Mouse (Mus musculus) liver, embryonic 16.5 days (tissue): ENCODE measurements around the gene Asap2. TPM values are rescaled to one million over a fixed set of nuclear protein-coding genes. Genes with fewer than 3 reads are reported as not detected.

ENCODE experiments used
- ATAC-seq: fragments of 200-750 bp; cut with Nextera tagmentation; 2 replicates; pipeline ENCODE4 v1.8.0; 2017; ENCODE audit warnings: low read depth, mild to moderate bottlenecking, moderate number of reproducible peaks, moderate library complexity
- H3K27ac ChIP-seq: fragments of 300-500 bp; sonication (generic); 2 replicates; pipeline ENCODE4 v1.5.1; 2014; ENCODE audit warnings: mild to moderate bottlenecking, low read length
- H3K27me3 ChIP-seq: fragments of 300-500 bp; sonication (generic); 2 replicates; pipeline ENCODE4 v1.6.1; 2014; ENCODE audit warnings: low read depth, low read length, mixed read lengths; ENCODE audit not compliant: control insufficient read depth, insufficient read depth
- H3K36me3 ChIP-seq: fragments of 300-500 bp; sonication (generic); 2 replicates; pipeline ENCODE4 v1.6.1; 2014; ENCODE audit warnings: mild to moderate bottlenecking; ENCODE audit not compliant: control insufficient read depth, insufficient read depth
- H3K4me1 ChIP-seq: fragments of 300-500 bp; sonication (generic); 2 replicates; pipeline ENCODE4 v1.6.1; 2014; ENCODE audit warnings: low read depth, low read length, mixed read lengths; ENCODE audit not compliant: control insufficient read depth
- H3K4me2 ChIP-seq: fragments of 300-500 bp; sonication (generic); 2 replicates; pipeline ENCODE4 v1.6.1; 2014; ENCODE audit warnings: low read depth, low read length, mixed read lengths
- H3K4me3 ChIP-seq: fragments of 300-500 bp; sonication (generic); 2 replicates; pipeline ENCODE4 v1.5.1; 2014; ENCODE audit warnings: low read depth, mild to moderate bottlenecking, low read length
- H3K9ac ChIP-seq: fragments of 300-500 bp; sonication (generic); 2 replicates; pipeline ENCODE4 v1.6.1; 2014; ENCODE audit warnings: low read depth, low read length
- H3K9me3 ChIP-seq: fragments of 300-500 bp; sonication (generic); replicated peaks from 2 replicates; pipeline ENCODE4 v1.6.1; 2016; ENCODE audit warnings: low read length; ENCODE audit not compliant: control insufficient read depth
- WGBS: fragments of 180-500 bp; shearing (Covaris S2); extraction: QIAGEN DNeasy Blood & Tissue Kit; methylation state at CpG from one replicate; pipeline ENCODE4 v1.1.7; 2014; ENCODE audit not compliant: insufficient replicate concordance; 5-methylcytosine and 5-hydroxymethylcytosine counted together
- polyA plus RNA-seq: library from polyadenylated mRNA; unstranded; fragments of >200 nt; fragmentation: Nextera tagmentation; extraction: Ambion mirVana; gene quantifications from 2 replicates; pipeline ENCODE4 v1.2.1, GENCODE M21; 2015

Asap2 gene
- polyA plus RNA-seq, 1 experiment from 2014 or later: 1.5 TPM

DNA sequence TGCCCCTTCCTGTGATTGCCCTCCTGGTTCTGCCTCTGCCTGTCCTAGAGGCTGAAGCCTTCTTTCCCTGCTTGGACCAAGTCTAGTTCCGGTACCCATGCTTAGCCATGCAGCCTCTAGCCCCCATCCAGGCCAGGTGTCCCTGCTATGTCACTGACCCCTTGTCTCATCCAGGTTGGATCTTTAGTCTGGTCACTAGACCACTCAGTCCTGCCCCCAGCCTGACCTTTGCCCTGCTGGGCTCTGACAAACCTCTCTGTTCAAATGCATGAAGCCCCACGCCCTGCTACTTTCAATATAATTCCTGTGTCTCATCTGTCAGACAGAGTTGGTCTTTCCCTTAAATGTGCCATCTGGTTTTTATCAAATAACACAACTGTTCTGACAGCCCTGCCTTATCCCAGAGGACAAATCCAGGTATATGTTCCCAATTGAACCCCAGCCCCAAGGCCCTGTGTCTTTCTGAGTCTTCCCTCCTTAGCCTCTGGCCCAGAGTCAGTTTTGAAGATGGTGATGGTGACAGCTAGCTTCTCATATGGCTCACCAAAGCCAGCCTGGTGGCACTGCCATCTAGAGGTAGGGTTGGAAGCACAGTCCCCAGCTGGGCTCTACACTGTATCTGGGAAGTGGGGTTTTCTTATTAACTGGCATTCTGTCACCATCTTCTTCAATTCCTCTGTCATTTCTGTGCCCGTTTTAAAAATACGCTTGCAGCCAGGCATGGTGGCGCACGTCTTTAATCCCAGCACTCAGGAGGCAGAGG is 270.4 kb downstream of the Asap2 start:
- no peak overlapping the region for H3K4me2 ChIP-seq
- no peak overlapping the region for H3K4me3 ChIP-seq
- no peak for ATAC-seq
- H3K4me1 ChIP-seq: peaks cover 14% of the 10 kb centered on the region
- no peaks in the 10 kb centered on the region for H3K27me3 ChIP-seq
- WGBS: 69% methylated on average over 6 of the region's 6 CpGs
- H3K36me3 ChIP-seq: no peaks in the 10 kb centered on the region
- H3K9me3 ChIP-seq: no peaks in the 10 kb centered on the region
- H3K27ac ChIP-seq: no peak overlapping the region
- H3K9ac ChIP-seq: no peak overlapping the region

DNA sequence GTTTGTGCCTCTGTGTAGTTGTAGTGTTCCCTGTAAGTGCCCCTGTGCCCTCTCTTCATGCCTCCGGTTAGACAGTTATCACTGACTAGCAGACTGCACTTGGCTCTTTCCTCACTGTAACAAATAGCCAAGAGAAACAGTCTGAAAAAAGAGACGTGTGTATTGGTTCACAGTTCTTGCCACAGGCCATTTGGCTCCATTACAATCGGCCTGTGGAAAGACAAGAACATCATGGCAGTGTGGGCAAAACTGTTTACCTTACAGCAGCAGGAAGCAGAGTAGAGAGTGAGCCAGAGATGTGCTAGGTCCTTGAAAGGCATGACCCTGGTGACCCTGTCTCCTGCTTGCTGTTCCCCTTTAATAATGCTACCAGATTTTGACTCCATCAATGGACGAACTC is 271.3 kb downstream of the Asap2 start:
- Histone ChIP-seq H3K4me2 (no peak overlapping the region), H3K9me3 (no peaks in the 10 kb centered on the region), H3K4me1 (peaks cover 16% of the 10 kb centered on the region), H3K27me3 (no peaks in the 10 kb centered on the region), H3K36me3 (no peaks in the 10 kb centered on the region), H3K9ac (no peak overlapping the region), H3K27ac (no peak overlapping the region), H3K4me3 (no peak overlapping the region)
- no peak for ATAC-seq
- WGBS: 58% methylated on average over 4 of the region's 4 CpGs

GRCm38 (mm10) chr12:21263256-21263655 is 273.0 kb downstream of the Asap2 start:
- Histone ChIP-seq H3K9ac (no peak overlapping the region), H3K27me3 (no peaks in the 10 kb centered on the region), H3K9me3 (no peaks in the 10 kb centered on the region), H3K4me1 (peaks cover 16% of the 10 kb centered on the region), H3K4me2 (no peak overlapping the region), H3K36me3 (no peaks in the 10 kb centered on the region; the same call in 1 of the 2 replicates), H3K27ac (no peak overlapping the region), H3K4me3 (no peak overlapping the region)
- ATAC-seq: no peak
- WGBS: 70% methylated on average over 5 of the region's 5 CpGs

- Histone ChIP-seq H3K4me1 (peaks cover 16% of the 10 kb centered on the region), H3K36me3 (no peaks in the 10 kb centered on the region; the same call in 1 of the 2 replicates), H3K4me2 (no peak overlapping the region), H3K27me3 (no peaks in the 10 kb centered on the region), H3K4me3 (no peak overlapping the region), H3K9ac (no peak overlapping the region), H3K9me3 (no peaks in the 10 kb centered on the region), H3K27ac (no peak overlapping the region)
- WGBS: 33% methylated on average over 5 of the region's 5 CpGs
- ATAC-seq: no peak
These were observed 274.0 kb downstream of the Asap2 start for GRCm38 (mm10) chr12:21264241-21264640.

DNA sequence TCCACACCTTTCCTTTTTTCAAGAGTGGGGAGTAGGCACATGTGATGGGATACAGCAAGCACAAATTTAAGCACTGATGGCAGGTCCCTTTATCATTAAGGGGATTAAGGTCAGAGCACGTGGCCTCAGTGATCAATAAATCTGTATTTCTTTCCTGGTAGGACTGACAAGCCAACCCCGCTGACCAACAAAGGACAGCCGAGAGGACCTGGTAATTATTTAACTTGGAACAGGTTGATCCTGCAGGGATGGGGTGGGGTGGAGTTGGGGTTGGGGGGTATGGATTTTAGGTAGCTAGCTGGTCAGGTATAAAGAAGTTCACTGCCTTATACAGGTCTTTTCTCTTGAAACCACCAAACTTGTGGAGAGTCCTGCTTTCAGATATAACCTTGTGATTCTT is 274.7 kb downstream of the Asap2 start:
- WGBS: 58% methylated on average over 3 of the region's 3 CpGs
- Histone ChIP-seq H3K9ac (no peak overlapping the region), H3K9me3 (no peaks in the 10 kb centered on the region), H3K27ac (no peak overlapping the region), H3K4me2 (no peak overlapping the region), H3K4me1 (peaks cover 16% of the 10 kb centered on the region), H3K4me3 (no peak overlapping the region), H3K36me3 (no peaks in the 10 kb centered on the region; the same call in 1 of the 2 replicates), H3K27me3 (no peaks in the 10 kb centered on the region)
- peak; percentile 60; the same call in 1 of the 2 replicates for ATAC-seq

GRCm38 (mm10) chr12:21265501-21265900 is 275.2 kb downstream of the Asap2 start:
- H3K27ac ChIP-seq: no peak overlapping the region
- no peak for ATAC-seq

DNA sequence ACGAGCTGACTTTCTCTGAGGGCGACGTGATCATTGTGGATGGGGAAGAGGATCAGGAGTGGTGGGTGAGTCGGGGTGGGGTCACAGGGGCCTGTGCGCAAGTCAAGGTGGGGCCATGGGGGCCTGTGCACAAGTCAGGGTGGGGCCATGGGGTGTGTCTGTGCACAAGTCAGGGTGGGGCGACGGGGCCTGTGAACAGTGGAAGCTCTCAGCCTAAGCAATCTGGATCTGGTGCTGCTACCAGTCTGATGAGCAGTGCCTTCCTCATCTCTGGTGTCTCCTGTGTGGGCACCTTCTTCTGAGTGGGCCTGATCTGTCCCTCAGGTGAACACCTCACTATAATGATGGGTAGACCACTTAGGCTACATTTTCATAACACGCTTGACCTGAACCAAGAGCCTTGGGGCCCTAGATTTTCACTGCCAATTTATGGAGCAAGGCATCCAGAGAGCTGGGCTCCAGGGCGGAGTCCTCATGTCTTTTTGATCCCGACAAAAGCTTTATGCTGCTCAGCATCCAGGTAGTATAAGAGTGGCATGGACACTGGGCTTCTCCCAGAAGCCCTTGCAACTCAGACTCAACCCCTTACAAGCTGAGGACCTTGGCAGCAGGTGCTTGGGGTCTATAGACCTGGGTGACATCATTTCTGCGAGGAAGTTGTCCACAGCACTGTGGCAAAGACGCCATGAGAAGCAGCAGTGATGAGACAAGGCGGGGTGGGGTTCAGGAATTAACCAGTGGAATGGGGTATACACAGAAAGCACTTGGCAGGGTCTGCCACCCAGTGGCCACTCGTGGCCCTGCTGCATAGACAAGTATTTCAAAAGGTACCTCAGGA is 275.9 kb downstream of the Asap2 start:
- Histone ChIP-seq H3K4me2 (no peak overlapping the region), H3K4me1 (peaks cover 16% of the 10 kb centered on the region), H3K27ac (no peak overlapping the region), H3K9ac (no peak overlapping the region), H3K4me3 (no peak overlapping the region), H3K36me3 (peaks cover under 1% of the 10 kb centered on the region), H3K9me3 (no peaks in the 10 kb centered on the region), H3K27me3 (no peaks in the 10 kb centered on the region)
- peak; percentile 60; the same call in 1 of the 2 replicates for ATAC-seq
- 57% methylated on average over 14 of the region's 14 CpGs for WGBS

More at GRCm38 (mm10) chr12:21265501-21265900, 275.2 kb downstream of the Asap2 start:
- no peaks in the 10 kb centered on the region for H3K27me3 ChIP-seq
- no peak overlapping the region for H3K9ac ChIP-seq
- H3K4me3 ChIP-seq: no peak overlapping the region
- H3K4me2 ChIP-seq: no peak overlapping the region
- H3K4me1 ChIP-seq: peaks cover 16% of the 10 kb centered on the region
- H3K36me3 ChIP-seq: no peaks in the 10 kb centered on the region; the same call in 1 of the 2 replicates
- WGBS: 82% methylated on average over 4 of the region's 4 CpGs
- H3K9me3 ChIP-seq: no peaks in the 10 kb centered on the region

DNA sequence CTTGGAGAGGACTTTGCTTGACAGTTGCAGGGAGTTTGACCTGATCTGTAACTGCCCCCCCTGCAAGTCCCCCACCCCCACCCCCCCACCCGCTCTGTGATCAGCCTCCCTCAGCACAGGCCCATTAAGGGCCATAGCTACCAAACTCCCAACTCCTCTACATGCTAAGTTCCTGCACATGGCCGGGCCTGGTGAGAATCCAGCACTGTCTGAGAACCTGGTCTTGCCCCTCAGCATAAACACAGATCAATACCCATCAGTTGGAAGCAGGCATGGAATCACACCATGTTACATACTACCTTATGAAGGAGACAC is 276.5 kb downstream of the Asap2 start:
- no peak for ATAC-seq
- peaks cover 16% of the 10 kb centered on the region for H3K4me1 ChIP-seq
- H3K4me2 ChIP-seq: no peak overlapping the region
- WGBS: 54% methylated on average over 2 of the region's 2 CpGs
- H3K27me3 ChIP-seq: no peaks in the 10 kb centered on the region
- no peak overlapping the region for H3K4me3 ChIP-seq
- H3K9ac ChIP-seq: no peak overlapping the region
- H3K36me3 ChIP-seq: peaks cover 2% of the 10 kb centered on the region
- H3K9me3 ChIP-seq: no peaks in the 10 kb centered on the region
- no peak overlapping the region for H3K27ac ChIP-seq

DNA sequence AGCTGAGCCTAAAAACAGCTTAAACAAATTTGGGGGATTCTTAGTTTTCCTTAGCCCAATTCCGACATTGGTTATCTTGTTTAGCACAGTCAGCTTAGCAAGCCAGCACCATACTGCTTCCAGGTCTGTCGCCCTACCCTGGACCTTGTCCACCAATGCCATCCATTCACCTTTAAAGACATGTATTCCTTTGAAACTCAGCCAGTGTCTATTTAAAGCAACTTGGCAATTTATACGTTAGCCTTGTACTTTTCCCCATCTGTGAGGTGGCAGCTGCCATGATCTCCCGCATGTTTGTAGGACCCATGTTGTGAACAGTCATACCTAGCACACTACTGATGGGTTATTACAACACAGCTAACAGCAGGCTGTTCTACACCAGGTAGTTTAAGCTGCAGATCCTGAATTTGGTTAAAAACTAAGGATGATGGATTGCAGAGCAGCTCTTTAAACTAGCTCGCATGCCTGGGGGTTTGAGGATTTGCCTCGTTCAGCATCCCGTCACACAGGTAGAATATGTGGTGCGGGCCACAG is 277.9 kb downstream of the Asap2 start:
- peaks cover 16% of the 10 kb centered on the region for H3K4me1 ChIP-seq
- H3K4me2 ChIP-seq: no peak overlapping the region
- no peak overlapping the region for H3K27ac ChIP-seq
- no peak for ATAC-seq
- 83% methylated on average over 8 of the region's 8 CpGs for WGBS
- no peak overlapping the region for H3K4me3 ChIP-seq
- no peak overlapping the region for H3K9ac ChIP-seq
- peaks cover 2% of the 10 kb centered on the region for H3K36me3 ChIP-seq
- H3K27me3 ChIP-seq: no peaks in the 10 kb centered on the region
- no peaks in the 10 kb centered on the region for H3K9me3 ChIP-seq
